Mouse (Mus musculus) erythroid progenitor cell, adult 5-6 weeks (primary cell): ENCODE measurements around the gene Dnmt1. TPM values are rescaled to one million over a fixed set of nuclear protein-coding genes. Genes with fewer than 3 reads are reported as not detected.
A peak's percentile ranks its signal among the peaks of the same experiment; 100 is the strongest.

Experiments
- ATAC-seq: replicated peaks from 2 replicates; pipeline ENCODE4 v1.8.0; 2016; ENCODE audit warnings: moderate number of reproducible peaks, mild to moderate bottlenecking, moderate TSS enrichment, inconsistent platforms; ENCODE audit not compliant: poor library complexity, low FRiP score, severe bottlenecking
- total RNA-seq, 2 experiments: library from RNA; stranded (forward) in 1 of 2; stranded (reverse) in 1 of 2; fragments of 150-400 nt in 1 of 2; fragments of 186-747, 209-891 nt in 1 of 2; gene quantifications; 2 replicates each; pipeline versions ENCODE4 v1.2.3 to v1.2.4; 2015 to 2017; ENCODE audit warnings: low replicate concordance in 2 of 2

Dnmt1 gene
- total RNA-seq, 2 experiments from 2014 or later = 122 to 217 TPM

GRCm38 (mm10) chr9:20978409-20979095 is 18.9 kb upstream of the Dnmt1 start:
- no peak for ATAC-seq

- no peak for ATAC-seq
These were observed 17.4 kb upstream of the Dnmt1 start for GRCm38 (mm10) chr9:20976961-20977689.

- 0 out of 2 replicates have a peak, but pooled peaks have one; percentile 44 for ATAC-seq
These were observed 16.7 kb upstream of the Dnmt1 start, which contains the start of gene S1pr2 for GRCm38 (mm10) chr9:20976216-20976960. TSS of gene S1pr2 (minus strand) at chr9:20976781.

DNA sequence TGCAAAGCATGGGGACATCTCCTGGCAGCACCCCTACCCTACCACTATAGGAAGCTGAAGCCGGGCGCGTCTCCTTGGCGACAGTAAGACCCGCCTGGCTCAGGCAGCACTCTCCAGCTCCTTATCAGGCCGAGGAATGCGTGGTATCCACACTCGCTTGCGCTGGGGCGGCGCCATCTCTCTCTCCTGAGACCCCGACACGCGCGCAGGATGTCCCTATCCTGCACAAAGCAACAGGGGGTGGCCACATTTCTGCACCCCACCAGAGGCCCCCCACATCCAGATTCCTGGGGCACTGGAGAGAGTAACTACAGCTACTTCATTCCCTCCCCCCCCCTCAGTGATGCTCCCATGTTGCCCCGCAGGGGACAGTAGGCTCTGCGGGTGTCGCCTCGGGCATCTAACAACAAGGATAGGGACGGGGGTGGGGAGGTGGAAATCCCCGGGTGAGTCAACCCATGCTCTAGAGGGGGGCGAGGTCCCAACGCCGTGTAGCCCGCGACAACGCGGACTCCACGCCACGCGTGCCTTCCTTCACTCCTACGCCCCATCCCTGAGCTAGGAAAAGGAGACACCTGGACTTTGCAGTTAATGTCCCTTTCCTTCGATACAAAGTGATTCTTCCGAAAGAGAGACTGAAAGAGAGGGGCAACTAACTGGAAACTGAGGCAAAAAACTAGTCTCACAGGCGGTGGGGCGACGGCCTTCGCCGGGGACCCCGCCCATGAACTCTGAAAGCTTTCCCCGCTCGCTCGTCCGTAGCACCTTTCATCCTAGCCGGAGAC is 15.9 kb upstream of the Dnmt1 start:
- ATAC-seq = no peak

GRCm38 (mm10) chr9:20973682-20974075 is 14.0 kb upstream of the Dnmt1 start:
- no peak for ATAC-seq

DNA sequence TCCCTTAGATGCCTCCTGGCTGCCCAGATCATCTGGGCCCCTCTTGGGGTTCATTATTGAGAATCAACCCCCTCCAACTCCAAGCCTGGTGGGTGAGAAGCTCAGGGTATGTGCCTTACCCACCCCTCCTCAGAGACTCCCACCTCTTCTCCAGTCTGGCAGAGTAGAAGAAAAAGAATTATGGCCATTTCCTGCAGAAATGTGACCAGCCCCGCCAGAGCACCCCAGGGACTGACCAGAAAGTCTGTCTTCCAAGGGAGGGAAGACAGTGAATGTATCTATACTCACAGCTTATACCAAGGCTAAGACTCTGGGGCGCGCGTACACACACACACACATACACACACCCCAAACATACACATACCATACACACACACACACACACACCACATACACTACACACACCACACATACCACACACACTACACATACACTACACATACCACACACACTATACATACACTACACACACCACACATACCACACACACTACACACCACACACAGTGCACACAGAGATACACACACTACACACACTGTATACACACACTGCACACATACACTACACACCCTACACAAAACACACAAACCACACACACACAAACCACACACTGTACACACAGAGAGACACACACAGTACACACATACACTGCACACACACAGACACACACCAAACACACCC is 13.5 kb upstream of the Dnmt1 start:
- ATAC-seq = no peak

- no peak for ATAC-seq
These were observed 12.7 kb upstream of the Dnmt1 start for GRCm38 (mm10) chr9:20972141-20972992.

DNA sequence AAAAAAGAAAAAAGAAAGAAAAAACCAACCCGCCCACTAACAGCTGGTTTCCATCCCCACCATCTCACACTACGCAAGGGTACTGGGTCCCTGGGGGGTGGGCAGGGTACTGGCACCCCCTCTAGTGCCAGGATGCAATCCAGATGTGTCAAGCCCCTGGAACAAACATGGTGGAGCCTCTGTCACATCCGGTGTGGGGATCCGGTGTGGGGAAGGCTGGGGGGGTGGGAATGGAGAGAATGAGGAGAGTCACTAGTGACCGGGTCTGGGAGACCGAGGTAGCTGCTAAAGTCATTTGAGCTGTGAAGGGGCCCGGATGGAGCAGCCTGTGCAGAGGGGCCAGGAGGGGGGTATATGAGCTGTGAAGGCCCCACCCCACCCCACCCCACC is 12.1 kb upstream of the Dnmt1 start:
- ATAC-seq = no peak

DNA sequence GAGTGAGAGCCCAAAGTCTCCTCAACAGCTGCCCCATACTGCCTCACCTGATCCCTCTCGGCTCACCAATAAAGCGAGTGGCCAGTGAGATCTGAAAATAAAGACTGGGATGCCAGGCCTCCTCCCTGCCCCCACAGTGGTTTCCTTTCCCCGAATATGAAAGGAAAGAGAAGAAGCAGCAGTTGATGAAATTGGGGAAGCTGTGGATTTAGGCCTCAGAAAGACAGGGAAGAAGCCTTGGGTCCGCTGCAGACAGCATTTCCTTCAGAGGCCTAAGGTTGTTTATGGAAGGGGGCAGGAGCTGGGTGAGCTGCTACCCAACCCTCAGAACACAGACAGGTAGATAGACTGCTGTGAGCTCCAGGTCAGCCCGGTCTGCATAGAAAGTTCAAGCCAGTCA is 7.1 kb upstream of the Dnmt1 start:
- ATAC-seq = no peak

- ATAC-seq = no peak
These were observed 6.3 kb upstream of the Dnmt1 start for GRCm38 (mm10) chr9:20966008-20966407.

DNA sequence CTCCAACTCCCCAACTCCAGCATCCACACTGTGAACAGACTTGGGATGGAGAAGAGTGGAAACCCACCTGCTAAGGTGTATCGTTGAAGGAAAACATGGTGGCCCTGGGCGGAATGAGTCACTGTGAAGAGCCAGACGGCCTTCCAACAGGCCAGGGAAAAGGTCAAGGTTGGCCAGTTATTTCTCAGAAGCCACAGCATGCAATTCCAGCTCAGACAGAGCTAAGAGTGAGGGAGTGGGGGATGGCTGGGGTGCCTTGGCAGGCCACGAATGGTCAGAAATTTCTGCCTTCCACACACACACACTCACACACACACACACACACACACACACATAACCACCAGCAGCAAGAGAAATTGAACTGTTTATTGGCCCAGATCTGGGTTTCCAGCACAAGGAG is 5.9 kb upstream of the Dnmt1 start:
- ATAC-seq = no peak

DNA sequence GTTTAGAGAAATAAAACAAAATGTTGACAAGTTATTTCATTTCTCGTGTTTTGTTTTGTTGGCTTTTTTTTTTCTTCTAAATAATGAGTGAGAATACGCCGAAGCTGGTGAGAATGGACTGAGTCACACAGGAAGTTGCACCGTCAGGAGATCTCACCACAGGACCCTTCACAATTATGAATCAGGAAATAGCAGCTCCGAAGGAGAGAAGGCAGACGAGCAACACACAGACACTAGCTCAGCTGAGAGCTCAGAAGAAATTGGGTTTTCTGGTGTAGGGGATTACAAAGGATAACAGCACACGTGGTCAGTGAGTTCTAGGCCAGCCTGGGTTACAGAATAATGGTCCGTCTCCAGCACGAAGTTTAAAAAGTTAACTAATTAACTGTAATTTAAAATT is 1.9 kb upstream of the Dnmt1 start:
- no peak for ATAC-seq

DNA sequence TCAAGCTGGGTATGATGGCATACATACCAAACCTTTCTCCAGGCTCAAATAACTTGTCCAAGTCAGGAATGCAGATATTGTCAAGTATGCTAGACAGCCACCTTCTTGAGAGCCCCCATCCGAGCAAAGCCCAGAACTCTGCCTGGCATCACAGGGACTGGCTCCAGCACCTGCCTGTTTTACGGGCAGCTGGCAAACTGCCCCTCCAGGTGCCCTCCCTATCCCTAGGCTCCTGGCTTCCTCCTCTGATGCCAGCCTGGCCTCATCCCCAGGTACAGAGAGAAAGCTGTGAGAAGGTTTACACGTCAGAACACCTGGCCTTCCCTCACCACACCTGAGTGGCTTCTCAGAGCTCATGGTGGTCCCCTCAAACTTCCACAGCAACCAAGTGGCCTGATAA is 2.7 kb downstream of the Dnmt1 start:
- ATAC-seq = no peak

DNA sequence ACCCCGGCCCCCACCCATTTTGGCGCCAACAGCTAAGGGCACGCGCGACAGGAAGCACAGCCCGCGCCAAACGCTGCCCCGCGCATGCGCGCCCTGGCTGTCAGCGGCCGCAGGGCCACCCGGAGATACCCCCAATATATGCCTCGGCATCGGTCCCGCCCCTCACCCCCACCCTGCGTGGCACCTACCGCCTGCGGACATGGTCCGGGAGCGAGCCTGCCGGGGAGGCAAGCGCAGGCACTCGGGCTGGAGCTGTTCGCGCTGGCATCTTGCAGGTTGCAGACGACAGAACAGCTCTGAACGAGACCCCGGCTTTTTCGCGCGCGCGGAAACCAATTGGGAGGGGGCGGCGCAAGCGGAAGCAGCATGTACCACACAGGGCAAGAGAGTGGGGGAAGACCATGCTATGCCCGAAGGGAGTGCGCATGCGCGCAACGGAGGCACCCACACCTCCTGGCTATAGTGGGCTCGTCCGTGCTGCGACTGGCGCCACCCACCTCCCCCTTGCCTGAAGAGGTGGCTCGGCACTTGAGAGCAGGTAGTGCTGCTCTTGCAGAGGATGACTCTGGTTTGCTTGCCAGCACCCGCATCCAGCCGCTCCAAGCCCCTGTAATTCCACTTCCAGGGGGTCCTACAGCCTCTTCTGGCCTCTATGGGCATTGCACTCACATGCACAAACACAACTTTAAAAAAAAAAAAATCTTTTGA is 7.0 kb downstream of the Dnmt1 start:
- ATAC-seq = peak; percentile 93

- ATAC-seq = peak; percentile 23
These were observed 7.6 kb downstream of the Dnmt1 start for GRCm38 (mm10) chr9:20951966-20952519.

- ATAC-seq = no peak
These were observed 8.2 kb downstream of the Dnmt1 start for GRCm38 (mm10) chr9:20951441-20951840.

DNA sequence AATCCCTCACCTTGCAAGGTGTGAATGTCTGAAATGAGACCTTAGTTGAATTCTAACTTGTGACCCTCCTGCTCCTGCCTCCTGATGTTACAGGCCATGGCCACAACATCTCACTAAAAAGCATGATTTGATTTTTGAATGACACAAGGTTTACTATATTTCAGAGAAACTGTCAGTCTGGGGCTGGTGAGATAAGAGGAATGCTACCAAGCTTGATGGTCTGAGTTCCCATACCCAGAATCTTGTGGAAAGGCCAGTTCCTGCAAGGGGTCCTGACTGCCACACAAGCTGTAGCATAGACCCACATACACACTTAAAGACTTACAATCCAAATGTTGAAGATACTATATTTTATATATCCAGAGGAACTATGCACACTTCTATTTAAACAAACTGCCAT is 9.3 kb downstream of the Dnmt1 start:
- no peak for ATAC-seq
